Mouse (Mus musculus) megakaryocyte, embryonic 14.5 days (primary cell): ENCODE results near the gene Smg6.

Source experiments
- FLI1 ChIP-seq: IDR thresholded peaks from 2 replicates; pipeline ENCODE4 v1.6.1; 2012; ENCODE audit warnings: low read length, inconsistent platforms, mixed read lengths
- GATA1 ChIP-seq: IDR thresholded peaks from 3 replicates; pipeline ENCODE4 v1.6.1; 2012; ENCODE audit warnings: mixed read lengths, low read length, inconsistent platforms, borderline replicate concordance

DNA sequence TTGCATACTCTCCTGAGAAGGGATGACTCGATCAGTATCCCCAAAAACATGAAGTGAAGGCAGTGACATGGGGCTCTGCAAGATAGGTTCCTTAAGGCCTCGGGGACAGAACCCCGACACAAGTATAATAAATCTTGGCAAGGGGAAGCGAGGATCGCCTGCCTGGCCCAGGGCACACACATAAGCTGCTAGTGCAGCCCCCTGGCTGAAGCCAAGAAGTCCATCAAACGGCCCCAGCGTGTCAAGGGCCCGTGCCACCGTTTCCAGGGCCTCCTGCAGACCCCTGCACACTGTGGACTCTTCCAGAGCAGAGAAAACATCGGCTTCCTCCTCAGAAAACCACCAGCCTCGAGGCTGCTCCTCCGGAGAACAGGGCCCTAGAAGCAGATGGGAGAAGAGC lies 252.4 kb downstream of the Smg6 start:
- no peak for TF ChIP-seq GATA1
- TF ChIP-seq FLI1, result no peak
